Mouse (Mus musculus) embryo, embryonic 11 days (tissue): ENCODE results near the gene Misp.

Experiments
- DNase-seq: peaks from one replicate; pipeline ENCODE4 v3.0.0-alpha.2; 2015

The Misp gene

GRCm38 (mm10) chr10:79856704-79857451 lies 36.1 kb downstream of the Misp start:
- no peak for DNase-seq

- peak; percentile 27 for DNase-seq
Observed at GRCm38 (mm10) chr10:79857452-79857811, 36.6 kb downstream of the Misp start.

GRCm38 (mm10) chr10:79857894-79858293 lies 37.1 kb downstream of the Misp start:
- DNase-seq, result no peak

- no peak for DNase-seq
Observed at GRCm38 (mm10) chr10:79858416-79859074, 37.8 kb downstream of the Misp start.

GRCm38 (mm10) chr10:79859116-79859515 lies 38.3 kb downstream of the Misp start:
- DNase-seq, result no peak

GRCm38 (mm10) chr10:79860079-79860911 lies 39.5 kb downstream of the Misp start:
- no peak for DNase-seq

- peak; percentile 25 for DNase-seq
Observed at GRCm38 (mm10) chr10:79861230-79862048, 40.6 kb downstream of the Misp start.

- DNase-seq, result no peak
Observed at GRCm38 (mm10) chr10:79862049-79862788, 41.4 kb downstream of the Misp start.

GRCm38 (mm10) chr10:79862925-79863324 lies 42.1 kb downstream of the Misp start:
- no peak for DNase-seq

- peak; percentile 30 for DNase-seq
Observed at GRCm38 (mm10) chr10:79864351-79865188, 43.8 kb downstream of the Misp start.

GRCm38 (mm10) chr10:79865189-79865601 lies 44.4 kb downstream of the Misp start:
- peak; percentile 20 for DNase-seq

GRCm38 (mm10) chr10:79865801-79866295 lies 45.1 kb downstream of the Misp start:
- DNase-seq, result no peak

GRCm38 (mm10) chr10:79866601-79867000 lies 45.8 kb downstream of the Misp start:
- DNase-seq, result no peak

GRCm38 (mm10) chr10:79871845-79872244 lies 51.1 kb downstream of the Misp start:
- DNase-seq, result no peak

- no peak for DNase-seq
Observed at GRCm38 (mm10) chr10:79872862-79873261, 52.1 kb downstream of the Misp start.

GRCm38 (mm10) chr10:79873313-79873712 lies 52.5 kb downstream of the Misp start:
- no peak for DNase-seq

GRCm38 (mm10) chr10:79873715-79874289 lies 53.0 kb downstream of the Misp start:
- peak; percentile 44 for DNase-seq

- DNase-seq, result peak; percentile 90
Observed at GRCm38 (mm10) chr10:79874290-79874862, 53.6 kb downstream of the Misp start, which contains the start of the genes Prtn3 and Plppr3. TSS of gene Prtn3 (plus strand) at chr10:79874476. TSS of gene Plppr3 (minus strand) at chr10:79874634.

GRCm38 (mm10) chr10:79877174-79877573 lies 56.4 kb downstream of the Misp start:
- no peak for DNase-seq

GRCm38 (mm10) chr10:79877757-79878156 lies 57.0 kb downstream of the Misp start:
- DNase-seq, result no peak
